30 mouse cellular contexts compared by ENCODE assay signal in the genomic region with DNA sequence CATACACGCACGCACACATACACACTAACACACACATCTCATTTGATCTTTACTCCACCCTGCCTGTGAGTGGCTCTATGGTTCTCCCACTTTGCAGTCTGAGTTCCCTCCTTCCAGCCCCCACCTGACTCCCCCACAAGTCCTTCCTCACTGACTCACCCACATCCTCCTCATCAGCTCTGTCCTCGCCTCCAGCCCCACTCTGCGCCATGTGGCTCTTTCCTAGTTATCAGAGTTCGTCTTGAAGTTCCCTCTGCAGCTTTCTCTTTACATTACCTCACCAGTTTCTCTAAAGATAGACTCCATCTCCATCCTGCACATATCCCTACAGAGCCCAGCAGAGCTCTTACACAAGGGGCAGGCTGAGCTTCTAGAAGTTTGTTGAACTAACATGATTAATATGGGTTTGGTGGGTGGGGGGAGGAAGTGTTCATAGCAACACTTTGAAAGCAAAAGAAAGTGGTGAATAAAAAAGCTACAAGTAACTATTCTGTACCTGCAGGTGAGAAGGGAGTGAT.
A peak's percentile ranks its signal among the peaks of the same experiment; 100 is the strongest.
DNase-seq lines count a peak whose midpoint lies in the region; ATAC-seq lines count a peak whose summit lies in the region.
"Had no signal": no experiment of that assay in that cellular context is flagged by ENCODE, and none has a peak within 500 bp of the region (broad histone marks: within the 10 kb centered on the region; RNA-seq: fewer than 3 reads in every experiment).

No protein-coding gene starts in this region.

- H3K27me3 ChIP-seq in megakaryocyte, embryonic 14.5 days (replicated peaks): no peaks in the 10 kb centered on the region
- H3K27me3 ChIP-seq: embryonic facial prominence, embryonic 13.5 days; hindbrain, embryonic 12.5 days; liver, embryonic 15.5 days; lung, embryonic 15.5 days; neural tube, embryonic 13.5 days had no signal

- no peaks in the 10 kb centered on the region for H3K36me3 ChIP-seq in megakaryocyte, embryonic 14.5 days (replicated peaks; ENCODE audit: low read length)
- H3K36me3 ChIP-seq: embryonic facial prominence, embryonic 13.5 days; forebrain, embryonic 12.5 days; hindbrain, embryonic 12.5 days; liver, embryonic 15.5 days; lung, embryonic 15.5 days; neural tube, embryonic 13.5 days had no signal

- peaks cover 10% of the 10 kb centered on the region for H3K4me1 ChIP-seq in megakaryocyte, embryonic 14.5 days
- H3K4me1 ChIP-seq: forebrain, embryonic 12.5 days; hindbrain, embryonic 12.5 days; liver, embryonic 15.5 days; lung, embryonic 15.5 days; neural tube, embryonic 13.5 days had no signal

- ATAC-seq in frontal cortex, adult (ENCODE audit: low TSS enrichment): peak; percentile 91
- no peak for ATAC-seq in megakaryocyte, adult 5-6 weeks (ENCODE audit: poor library complexity, severe bottlenecking)
- ATAC-seq: midbrain, embryonic 16.5 days had no signal

- peak overlapping the region; percentile 26 for H3K4me3 ChIP-seq in megakaryocyte, embryonic 14.5 days (replicated peaks)
- H3K4me3 ChIP-seq: embryonic facial prominence, embryonic 13.5 days; erythroblast, embryonic 14.5 days; forebrain, embryonic 12.5 days; gastrocnemius, adult 2 months; hindbrain, embryonic 12.5 days; layer of hippocampus, adult 2 months; left cerebral cortex, adult 2 months; liver, embryonic 15.5 days; lung, embryonic 15.5 days; myocyte; neural tube, embryonic 13.5 days had no signal

- no peak for DNase-seq in frontal cortex, postnatal 14 days (ENCODE audit: low spot score in 2 of 2)
- peak; percentile 9 for DNase-seq in thymus, postnatal 14 days
- no peak for DNase-seq in thymus, postnatal 10 days (ENCODE audit: low spot score in 2 of 2)
- DNase-seq in thymus, postnatal 36 days: peak; percentile 11 to 19
- no peak for DNase-seq in layer of hippocampus, postnatal 14 days (ENCODE audit: low spot score in 2 of 2)
- DNase-seq: adrenal gland, postnatal 36 days; cerebellum, adult 18-20 months; cerebellum, postnatal 14 days; embryo, embryonic 11 days; gastrocnemius, adult 2 months; heart, postnatal 10 days; kidney, adult 11 months; left cerebral cortex, postnatal 4 days; liver; lung, postnatal 36 days; retina, postnatal 1 day had no signal

- no peaks in the 10 kb centered on the region for H3K9me3 ChIP-seq in megakaryocyte, embryonic 14.5 days
- H3K9me3 ChIP-seq: embryonic facial prominence, embryonic 13.5 days; forebrain, embryonic 12.5 days; hindbrain, embryonic 12.5 days; liver, embryonic 15.5 days; lung, embryonic 15.5 days; neural tube, embryonic 13.5 days had no signal

Comparison
In these comparisons a context has a peak if more than half of its experiments do, and no peak if none do; other contexts are left out.
1. DNase-seq: peak in thymus, postnatal 14 days (single experiment) and thymus, postnatal 36 days (2 of 2); none in frontal cortex, postnatal 14 days (0 of 2), thymus, postnatal 10 days (0 of 2) and layer of hippocampus, postnatal 14 days (0 of 2).